Mouse (Mus musculus): Measurements from ENCODE around the gene Camkk1. TPM values are rescaled to one million over a fixed set of nuclear protein-coding genes. Genes with fewer than 3 reads are reported as not detected.

The Camkk1 gene
- total RNA-seq (2021) = 1 to 10 TPM; 1.3 to 1.9 TPM
- long read RNA-seq, experiment 1, partial matches to known transcripts = 0 of 6 reads
- long read RNA-seq, experiment 1, other reads (novel, unspliced or antisense) = 3 of 6 reads
- long read RNA-seq, experiment 2, partial matches to known transcripts = 0 of 5 reads
- long read RNA-seq, experiment 2, other reads (novel, unspliced or antisense) = 3 of 5 reads

- DNase-seq = peak; percentile 95
Observed at GRCm38 (mm10) chr11:73018471-73019146, at the start of gene Camkk1. TSS of gene Camkk1 (plus strand) at chr11:73019008.

- DNase-seq = peak; percentile 74
Observed at GRCm38 (mm10) chr11:72974995-72975503, 43.8 kb upstream of the Camkk1 start.

- no peak for DNase-seq
Observed at GRCm38 (mm10) chr11:72982516-72982915, 36.3 kb upstream of the Camkk1 start.

GRCm38 (mm10) chr11:72983283-72983682 is 35.5 kb upstream of the Camkk1 start:
- no peak for DNase-seq

- no peak for DNase-seq
Observed at GRCm38 (mm10) chr11:72986745-72987144, 32.1 kb upstream of the Camkk1 start.

GRCm38 (mm10) chr11:72987234-72987633 is 31.6 kb upstream of the Camkk1 start:
- DNase-seq = no peak

GRCm38 (mm10) chr11:72987807-72988206 is 31.0 kb upstream of the Camkk1 start:
- DNase-seq = no peak

GRCm38 (mm10) chr11:72989044-72989443 is 29.8 kb upstream of the Camkk1 start:
- no peak for DNase-seq

- peak; percentile 14 for DNase-seq
Observed at GRCm38 (mm10) chr11:72990688-72991087, 28.1 kb upstream of the Camkk1 start.

GRCm38 (mm10) chr11:72991961-72992360 is 26.8 kb upstream of the Camkk1 start:
- no peak for DNase-seq

GRCm38 (mm10) chr11:72996346-72996745 is 22.5 kb upstream of the Camkk1 start:
- no peak for DNase-seq

GRCm38 (mm10) chr11:72996781-72997180 is 22.0 kb upstream of the Camkk1 start:
- no peak for DNase-seq

- DNase-seq = no peak
Observed at GRCm38 (mm10) chr11:72997529-72998326, 21.1 kb upstream of the Camkk1 start.

GRCm38 (mm10) chr11:72998771-72999170 is 20.0 kb upstream of the Camkk1 start, which contains the start of gene P2rx1:
TSS of gene P2rx1 (plus strand) at chr11:72999103.
- peak; percentile 33 for DNase-seq

GRCm38 (mm10) chr11:73001029-73001428 is 17.8 kb upstream of the Camkk1 start:
- peak; percentile 79 for DNase-seq

- DNase-seq = peak; percentile 61
Observed at GRCm38 (mm10) chr11:73006377-73006776, 12.4 kb upstream of the Camkk1 start.

- no peak for DNase-seq
Observed at GRCm38 (mm10) chr11:73007113-73007512, 11.7 kb upstream of the Camkk1 start.

GRCm38 (mm10) chr11:73007698-73008481 is 10.9 kb upstream of the Camkk1 start:
- peak; percentile 82 for DNase-seq

GRCm38 (mm10) chr11:73008826-73009225 is 10.0 kb upstream of the Camkk1 start:
- DNase-seq = no peak

GRCm38 (mm10) chr11:73009531-73010274 is 9.1 kb upstream of the Camkk1 start:
- DNase-seq = no peak

- DNase-seq = peak; percentile 67
Observed at GRCm38 (mm10) chr11:73013981-73014380, 4.8 kb upstream of the Camkk1 start.

Data from adrenal gland, postnatal 10 days (tissue).